Mouse (Mus musculus): ENCODE measurements around the gene Usp22.
"Not testable (repeated sequence)": the region's sequence is repeated elsewhere in the genome, so short reads cannot be mapped to it uniquely, and the experiment has no call there.

The Usp22 gene

GRCm38 (mm10) chr11:61190776-61191175 is 15.9 kb upstream of the Usp22 start:
- DNase-seq (ENCODE audit: low spot score) = no peak

- no peak for DNase-seq (ENCODE audit: low spot score)
Observed at GRCm38 (mm10) chr11:61183820-61184219, 9.0 kb upstream of the Usp22 start.

GRCm38 (mm10) chr11:61181624-61182023 is 6.8 kb upstream of the Usp22 start:
- DNase-seq (ENCODE audit: low spot score) = no peak

GRCm38 (mm10) chr11:61180361-61180760 is 5.5 kb upstream of the Usp22 start:
- DNase-seq (ENCODE audit: low spot score) = no peak

- no peak for DNase-seq (ENCODE audit: low spot score)
Observed at GRCm38 (mm10) chr11:61176321-61176720, 1.5 kb upstream of the Usp22 start.

- DNase-seq (ENCODE audit: low spot score) = no peak
Observed at GRCm38 (mm10) chr11:61175778-61176177, 923 bp upstream of the Usp22 start.

- DNase-seq (ENCODE audit: low spot score) = peak; percentile 39
Observed at GRCm38 (mm10) chr11:61174291-61174820, 499 bp downstream of the Usp22 start.

GRCm38 (mm10) chr11:61173477-61173876 is 1.4 kb downstream of the Usp22 start:
- DNase-seq (ENCODE audit: low spot score) = not testable (repeated sequence)

- DNase-seq (ENCODE audit: low spot score) = no peak
Observed at GRCm38 (mm10) chr11:61170184-61170583, 4.7 kb downstream of the Usp22 start.

GRCm38 (mm10) chr11:61164881-61165280 is 10.0 kb downstream of the Usp22 start:
- DNase-seq (ENCODE audit: low spot score) = no peak

GRCm38 (mm10) chr11:61164366-61164765 is 10.5 kb downstream of the Usp22 start:
- DNase-seq (ENCODE audit: low spot score) = no peak

GRCm38 (mm10) chr11:61163341-61163740 is 11.5 kb downstream of the Usp22 start:
- DNase-seq (ENCODE audit: low spot score) = no peak

GRCm38 (mm10) chr11:61162776-61163175 is 12.1 kb downstream of the Usp22 start:
- no peak for DNase-seq (ENCODE audit: low spot score)

GRCm38 (mm10) chr11:61161121-61161520 is 13.7 kb downstream of the Usp22 start:
- no peak for DNase-seq (ENCODE audit: low spot score)

- DNase-seq (ENCODE audit: low spot score) = no peak
Observed at GRCm38 (mm10) chr11:61159796-61160732, 14.8 kb downstream of the Usp22 start.

- DNase-seq (ENCODE audit: low spot score) = no peak
Observed at GRCm38 (mm10) chr11:61158141-61158540, 16.7 kb downstream of the Usp22 start.

GRCm38 (mm10) chr11:61155727-61156126 is 19.1 kb downstream of the Usp22 start:
- no peak for DNase-seq (ENCODE audit: low spot score)

GRCm38 (mm10) chr11:61150233-61151001 is 24.4 kb downstream of the Usp22 start:
- no peak for DNase-seq (ENCODE audit: low spot score)

- DNase-seq (ENCODE audit: low spot score) = no peak
Observed at GRCm38 (mm10) chr11:61147300-61147683, 27.6 kb downstream of the Usp22 start.

GRCm38 (mm10) chr11:61146645-61147299 is 28.1 kb downstream of the Usp22 start:
- DNase-seq (ENCODE audit: low spot score) = no peak

GRCm38 (mm10) chr11:61145551-61145950 is 29.3 kb downstream of the Usp22 start:
- DNase-seq (ENCODE audit: low spot score) = no peak
